Mouse (Mus musculus) adrenal gland, adult 2 months (tissue): Measurements from ENCODE around the gene Pdp2. TPM values are rescaled to one million over a fixed set of nuclear protein-coding genes. Genes with fewer than 3 reads are reported as not detected.
"Not testable (repeated sequence)": the region's sequence is repeated elsewhere in the genome, so short reads cannot be mapped to it uniquely, and the experiment has no call there.

Source experiments
- DNase-seq: peaks from one replicate; pipeline ENCODE4 v3.0.0; 2021
- polyA plus RNA-seq: library from polyadenylated mRNA; depleted of rRNA; stranded (reverse); fragments of >200 nt; gene quantifications from 2 replicates; pipeline ENCODE4 v1.2.3, GENCODE M21; 2012; rRNA removed
- total RNA-seq, 2 experiments: library from RNA; stranded (reverse); gene quantifications; 2 replicates each; pipeline ENCODE4 v1.2.3; 2021

The Pdp2 gene
- total and polyA plus RNA-seq, 3 experiments: 7.6 to 37.3 (median 30.7) TPM

DNA sequence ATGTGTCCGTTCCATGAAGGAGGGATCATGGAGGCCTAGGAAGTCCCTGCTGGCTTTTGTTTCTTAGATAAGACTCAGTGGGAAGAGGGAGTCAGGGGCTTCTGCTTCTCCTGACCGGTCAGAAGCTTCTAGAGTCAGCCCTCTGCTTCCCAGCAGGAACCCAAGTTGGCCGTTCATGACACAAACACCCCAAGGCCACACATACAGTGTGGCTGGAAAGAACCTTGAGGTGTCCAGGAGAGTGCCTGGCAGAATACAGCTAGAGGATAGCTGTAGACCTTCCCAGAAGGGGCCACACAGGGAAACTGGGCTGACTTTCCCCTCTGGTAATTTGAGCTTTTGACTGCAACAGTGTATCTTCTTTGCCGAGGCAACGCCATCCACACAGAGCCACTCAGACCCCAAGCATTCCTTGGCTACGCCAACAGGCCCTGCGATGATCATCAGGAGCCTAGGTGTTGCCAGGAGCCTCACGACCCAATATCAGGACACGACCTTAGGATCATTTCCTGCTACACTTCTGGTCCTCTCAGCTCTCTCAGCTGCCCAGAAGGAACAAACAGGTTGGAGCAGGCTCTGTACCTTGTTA, 42.0 kb downstream of the Pdp2 start:
- peak; percentile 66 for DNase-seq

DNA sequence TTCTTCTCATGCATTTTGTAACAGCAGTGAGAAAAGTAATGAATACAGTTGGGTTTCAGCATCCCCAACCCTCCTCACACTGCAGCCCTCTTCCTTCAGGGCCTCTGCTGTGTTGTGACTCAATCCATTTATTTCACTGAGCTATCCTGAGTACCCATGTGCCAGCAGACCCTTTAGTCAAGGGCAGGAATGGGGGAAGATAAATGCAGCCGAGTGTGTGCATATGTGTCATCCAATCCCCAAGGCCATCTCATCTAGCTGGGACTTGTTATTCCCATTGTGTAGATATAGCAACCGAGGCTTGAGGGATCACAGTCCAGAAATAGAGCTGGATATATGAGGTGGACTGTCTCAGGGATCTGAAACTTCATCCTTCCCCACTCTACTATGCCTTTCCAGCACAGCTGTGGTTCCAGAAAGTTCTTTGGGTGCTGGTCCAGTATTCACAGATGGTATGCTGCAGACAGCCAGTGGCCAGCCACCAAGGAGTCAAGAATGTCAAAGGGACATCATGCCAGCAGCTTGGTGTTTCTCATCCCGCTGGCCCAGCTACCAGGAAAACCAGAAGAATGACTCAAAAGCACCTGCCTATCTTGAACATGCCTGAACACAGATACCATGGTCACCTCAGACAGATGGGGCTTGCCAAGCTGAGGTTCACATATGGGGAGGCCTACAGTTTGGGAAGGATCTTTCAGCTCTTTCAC, 43.9 kb downstream of the Pdp2 start:
- peak; percentile 61 for DNase-seq

DNA sequence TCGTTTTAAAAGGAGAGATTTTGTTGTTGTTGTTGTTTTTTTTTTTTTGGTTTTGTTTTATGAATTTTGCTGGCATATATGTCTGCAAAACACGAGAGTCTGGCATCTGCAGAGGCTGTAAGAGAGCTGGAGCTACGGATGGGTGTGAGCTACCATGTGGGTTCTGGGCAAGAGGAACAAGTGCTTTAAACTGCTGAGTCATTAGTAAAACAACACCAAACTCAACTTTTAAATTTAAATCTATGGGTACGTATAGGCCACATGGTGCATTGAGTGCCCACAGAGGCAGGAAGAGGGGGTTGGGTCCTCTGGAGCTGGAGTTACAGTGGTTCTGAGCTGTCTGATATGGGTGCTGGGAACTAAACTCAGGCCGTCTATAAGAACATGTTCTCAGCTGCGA, 46.8 kb downstream of the Pdp2 start:
- no peak for DNase-seq

- no peak for DNase-seq
Measured at GRCm38 (mm10) chr8:104640241-104640640, 49.0 kb downstream of the Pdp2 start.

GRCm38 (mm10) chr8:104640831-104641370, 49.6 kb downstream of the Pdp2 start:
- peak; percentile 24 for DNase-seq

DNA sequence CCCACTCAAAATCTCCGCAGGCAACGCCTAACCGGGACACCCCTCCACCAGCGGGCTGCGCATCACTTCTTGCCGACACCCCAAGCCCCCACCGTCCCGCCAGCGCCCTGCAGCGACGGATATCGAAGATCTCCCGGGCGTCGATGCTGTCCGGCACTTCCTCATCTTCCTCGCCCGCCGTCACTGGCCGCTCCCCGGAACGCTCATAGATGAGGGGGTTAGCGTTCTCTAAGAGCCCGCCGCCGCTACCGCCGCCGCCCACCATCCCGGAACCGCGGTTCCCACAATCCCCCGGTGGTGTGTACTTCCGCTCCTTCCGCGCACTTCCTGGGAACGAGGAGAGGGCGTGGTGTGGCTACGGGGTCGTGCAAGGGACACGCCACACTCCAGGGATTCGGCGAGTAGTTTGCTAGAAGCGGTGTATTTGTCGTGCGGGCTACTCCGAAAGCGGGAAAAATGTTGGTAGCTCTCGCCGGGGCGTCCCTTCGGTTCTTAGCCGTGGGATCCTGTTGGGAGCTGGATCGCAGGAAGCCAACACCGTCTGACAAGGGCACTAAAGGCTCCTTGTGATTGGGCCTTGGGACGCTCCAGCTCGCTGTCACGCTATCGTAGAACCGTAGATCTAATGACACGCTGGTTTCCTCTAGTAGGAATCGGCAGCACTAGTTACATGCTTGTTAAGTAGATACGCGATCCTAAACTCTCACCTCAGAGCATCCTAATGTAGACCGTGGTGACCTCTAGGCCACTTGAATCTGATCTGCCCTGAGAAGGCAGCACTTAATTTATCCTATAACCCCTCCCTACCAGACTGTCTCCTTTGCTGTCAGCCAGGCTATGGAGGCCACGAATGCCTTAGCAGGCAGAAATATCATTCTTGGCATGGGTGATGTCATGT, 50.4 kb downstream of the Pdp2 start, which contains the start of gene Ciao2b:
TSS of gene Ciao2b (minus strand) at position 540 of the 898 bp plus-strand sequence.
- DNase-seq: peak; percentile 94

- no peak for DNase-seq
Measured at GRCm38 (mm10) chr8:104642324-104642654, 51.0 kb downstream of the Pdp2 start.

DNA sequence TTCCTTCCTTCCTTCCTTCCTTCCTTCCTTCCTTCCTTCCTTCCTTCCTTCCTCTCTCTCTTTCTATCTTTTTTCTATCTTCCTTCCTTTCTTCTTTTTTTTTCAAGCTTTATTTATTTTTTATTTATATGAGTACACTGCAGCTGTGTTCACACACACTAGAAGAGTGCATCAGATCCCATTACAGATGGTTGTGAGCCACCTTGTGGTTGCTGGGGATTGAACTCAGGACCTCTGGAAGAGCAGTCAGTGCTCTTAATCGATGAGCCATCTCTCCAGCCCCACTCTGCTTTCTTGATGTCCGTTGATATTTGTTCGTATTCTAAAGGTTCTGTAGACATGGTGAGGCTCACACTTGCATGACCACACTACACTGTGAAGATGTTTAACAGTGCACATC, 52.9 kb downstream of the Pdp2 start:
- not testable (repeated sequence) for DNase-seq

Other genes with a start within 250 kb of the Pdp2 start
- 10 to 100 TPM; 31.1 to 53.2 TPM for gene Cmtm4, start 195.6 kb upstream of the Pdp2 start, total RNA-seq
- 19.1 and 19.5 TPM in 2 replicates for gene Cmtm4, start 195.6 kb upstream of the Pdp2 start, polyA plus RNA-seq
- gene Dync1li2, start 148.4 kb upstream of the Pdp2 start, total RNA-seq: 100 to 1,000 TPM in 1 of 2 experiments, 10 to 100 TPM in 1; 90.6 to 168 TPM
- gene Dync1li2, start 148.4 kb upstream of the Pdp2 start, polyA plus RNA-seq: 9.5 and 10.5 TPM in 2 replicates
- gene Terb1, start 81.5 kb upstream of the Pdp2 start, total RNA-seq: not detected
- not detected in 2 replicates for gene Terb1, start 81.5 kb upstream of the Pdp2 start, polyA plus RNA-seq
- 10 to 100 TPM; 31.1 to 40.8 TPM for gene Nae1, start 56.8 kb upstream of the Pdp2 start, total RNA-seq
- gene Nae1, start 56.8 kb upstream of the Pdp2 start, polyA plus RNA-seq: 1.1 and 2.0 TPM in 2 replicates
- gene Car7, start 56.8 kb upstream of the Pdp2 start, total RNA-seq: 1 to 10 TPM; 1.9 to 4.2 TPM
- 13.4 and 14.5 TPM in 2 replicates for gene Car7, start 56.8 kb upstream of the Pdp2 start, polyA plus RNA-seq
- not detected for gene Cdh16, start 32.9 kb downstream of the Pdp2 start, total RNA-seq
- gene Cdh16, start 32.9 kb downstream of the Pdp2 start, polyA plus RNA-seq: not detected in 2 replicates
- 10 to 100 TPM in 1 of 2 experiments, 1 to 10 TPM in 1; 3.3 to 14.4 TPM for gene Rrad, start 39.9 kb downstream of the Pdp2 start, total RNA-seq
- gene Rrad, start 39.9 kb downstream of the Pdp2 start, polyA plus RNA-seq: 4.1 and 7.4 TPM in 2 replicates
- gene Ciao2b, start 50.5 kb downstream of the Pdp2 start, total RNA-seq: 10 to 100 TPM; 44.9 to 47.9 TPM
- 24.2 and 26.0 TPM in 2 replicates for gene Ciao2b, start 50.5 kb downstream of the Pdp2 start, polyA plus RNA-seq
- gene Ces2a, start 142.6 kb downstream of the Pdp2 start, total RNA-seq: under 1 TPM in 1 of 2 experiments, not detected in 1; 0.72 TPM
- gene Ces2a, start 142.6 kb downstream of the Pdp2 start, polyA plus RNA-seq: 0.74 TPM in 1 of 2 replicates, not detected in the other
- gene Ces2b, start 240.1 kb downstream of the Pdp2 start, total RNA-seq: under 1 TPM; 0.17 TPM
- gene Ces2b, start 240.1 kb downstream of the Pdp2 start, polyA plus RNA-seq: not detected in 2 replicates